Mouse (Mus musculus): ENCODE results near the gene Wars.

GRCm38 (mm10) chr12:108814470-108814869 is 79.5 kb downstream of the Wars start:
- no peak for TF ChIP-seq CTCF (IDR thresholded peaks at IDR 0.05; ENCODE audit: low read depth)
- no peak for TF ChIP-seq EP300 (optimal IDR thresholded peaks at IDR 0.05)
